Mouse (Mus musculus): ENCODE measurements at regions not wholly inside any gene's neighbourhood (a gene's known extent, or its start where the extent isn't known, plus 50 kb on each side); places are given as distances from the start of the nearest gene placed in this dataset.

- ATAC-seq (ENCODE audit: low read depth), result no peak
- Histone ChIP-seq H3K9ac (ENCODE audit: low read depth, low read length) (peak overlapping the region; percentile 21), H3K4me3 (ENCODE audit: low read depth, low read length) (peak overlapping the region; percentile 64), H3K27me3 (ENCODE audit: control insufficient read depth, insufficient read depth, low read depth, low read length) (no peaks in the 10 kb centered on the region), H3K4me1 (ENCODE audit: control insufficient read depth, low read depth, low read length) (peaks cover 33% of the 10 kb centered on the region), H3K36me3 (ENCODE audit: control insufficient read depth, insufficient read depth) (no peaks in the 10 kb centered on the region), H3K4me2 (ENCODE audit: low read depth, low read length) (peak overlapping the region; percentile 70), H3K27ac (ENCODE audit: low read length) (peak overlapping the region; percentile 8), H3K9me3 (replicated peaks; ENCODE audit: control insufficient read depth, low read length) (no peaks in the 10 kb centered on the region)
- WGBS (ENCODE audit: insufficient replicate concordance), result 40% methylated on average over 8 of the region's 8 CpGs
Measured at GRCm38 (mm10) chr5:35158346-35159047, 52.9 kb upstream of the Lrpap1 start.

DNA sequence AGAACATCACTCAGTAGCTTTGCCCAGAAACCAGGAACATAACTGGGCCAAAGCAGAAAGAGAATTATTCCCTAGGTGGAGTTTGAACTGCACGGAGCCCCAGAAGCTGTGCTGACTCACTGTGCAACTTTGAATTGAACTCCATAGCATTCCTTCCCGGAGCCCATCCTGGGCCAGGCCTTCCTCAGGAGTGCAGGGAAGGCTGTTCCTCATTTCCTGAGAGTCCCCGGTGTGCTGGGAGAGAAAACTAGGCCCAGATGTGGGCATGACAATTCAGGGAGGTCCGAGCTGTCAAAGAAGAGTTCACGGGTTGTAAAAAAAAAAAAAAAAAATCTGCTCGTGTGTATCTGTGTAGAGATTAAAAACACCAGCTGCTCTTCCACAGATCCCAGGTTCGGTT lies 50.8 kb upstream of the Lrpap1 start:
- no peaks in the 10 kb centered on the region for H3K9me3 ChIP-seq (replicated peaks; ENCODE audit: control insufficient read depth, low read length)
- no peak overlapping the region for H3K4me2 ChIP-seq (ENCODE audit: low read depth, low read length)
- H3K27ac ChIP-seq (ENCODE audit: low read length), result no peak overlapping the region
- 49% methylated on average over 7 of the region's 7 CpGs for WGBS (ENCODE audit: insufficient replicate concordance)
- H3K4me3 ChIP-seq (ENCODE audit: low read depth, low read length), result no peak overlapping the region
- no peak for ATAC-seq (ENCODE audit: low read depth)
- H3K27me3 ChIP-seq (ENCODE audit: control insufficient read depth, insufficient read depth, low read depth, low read length), result no peaks in the 10 kb centered on the region
- H3K36me3 ChIP-seq (ENCODE audit: control insufficient read depth, insufficient read depth), result no peaks in the 10 kb centered on the region
- H3K4me1 ChIP-seq (ENCODE audit: control insufficient read depth, low read depth, low read length), result peaks cover 24% of the 10 kb centered on the region
- no peak overlapping the region for H3K9ac ChIP-seq (ENCODE audit: low read depth, low read length)

DNA sequence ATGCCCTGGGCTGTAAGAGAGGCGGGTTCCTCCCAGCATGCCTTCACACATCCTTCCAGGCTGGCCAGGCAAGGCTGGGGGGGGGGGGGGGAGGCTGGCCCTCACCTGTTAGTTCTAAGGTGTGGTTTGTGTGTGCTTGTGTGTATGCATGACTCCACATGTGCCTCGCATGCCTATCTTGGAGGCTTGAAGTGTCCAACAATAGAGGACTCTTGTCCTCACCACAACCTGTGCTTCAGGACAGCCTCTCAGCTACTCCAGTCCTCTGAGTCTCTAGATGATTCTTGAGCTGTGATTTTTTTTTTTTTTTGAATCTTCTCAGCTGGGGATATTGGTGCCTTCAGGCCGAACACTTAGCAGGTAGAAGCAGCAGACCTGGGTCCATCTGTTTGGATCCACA lies 50.2 kb upstream of the Lrpap1 start:
- H3K4me2 ChIP-seq (ENCODE audit: low read depth, low read length), result no peak overlapping the region
- no peak overlapping the region for H3K27ac ChIP-seq (ENCODE audit: low read length)
- no peak overlapping the region for H3K9ac ChIP-seq (ENCODE audit: low read depth, low read length)
- H3K36me3 ChIP-seq (ENCODE audit: control insufficient read depth, insufficient read depth), result no peaks in the 10 kb centered on the region
- H3K4me1 ChIP-seq (ENCODE audit: control insufficient read depth, low read depth, low read length), result peaks cover 24% of the 10 kb centered on the region
- no peaks in the 10 kb centered on the region for H3K27me3 ChIP-seq (ENCODE audit: control insufficient read depth, insufficient read depth, low read depth, low read length)
- 60% methylated on average over 3 of the region's 3 CpGs for WGBS (ENCODE audit: insufficient replicate concordance)
- ATAC-seq (ENCODE audit: low read depth), result no peak
- H3K9me3 ChIP-seq (replicated peaks; ENCODE audit: control insufficient read depth, low read length), result no peaks in the 10 kb centered on the region
- H3K4me3 ChIP-seq (ENCODE audit: low read depth, low read length), result no peak overlapping the region
